17 mouse cellular contexts compared by ENCODE assay signal in the genomic region with DNA sequence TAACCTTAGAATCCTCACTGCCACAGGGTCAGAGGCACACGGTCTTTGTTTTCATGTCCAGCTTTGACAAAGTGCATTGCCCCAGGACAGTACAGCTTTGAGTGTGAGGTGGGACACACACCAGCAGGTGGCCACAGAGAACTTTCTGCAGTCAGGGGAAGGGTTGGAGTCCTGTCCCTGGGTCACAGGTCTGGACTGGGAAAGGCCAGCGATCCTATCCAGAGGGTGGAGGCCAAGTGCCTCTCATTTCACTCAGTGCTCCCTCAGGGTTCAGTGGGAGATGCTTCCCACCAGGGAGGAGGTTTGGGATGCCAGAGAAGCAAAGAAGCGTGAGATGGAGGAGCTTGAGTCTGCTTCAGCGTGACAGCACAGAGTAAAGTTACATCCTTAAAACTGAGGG. TPM values are rescaled to one million over a fixed set of nuclear protein-coding genes. Genes with fewer than 3 reads are reported as not detected.
DNase-seq lines count a peak whose midpoint lies in the region; ATAC-seq lines count a peak whose summit lies in the region.
"Had no signal": no experiment of that assay in that cellular context is flagged by ENCODE, and none has a peak within 500 bp of the region (broad histone marks: within the 10 kb centered on the region; RNA-seq: fewer than 3 reads in every experiment).

No protein-coding gene starts in this region.

- H3K4me2 ChIP-seq in midbrain, embryonic 15.5 days: no peak overlapping the region
- H3K4me2 ChIP-seq: heart, embryonic 15.5 days; hindbrain, embryonic 15.5 days; limb, embryonic 12.5 days had no signal

- no peak overlapping the region for H3K9ac ChIP-seq in midbrain, embryonic 15.5 days
- H3K9ac ChIP-seq: heart, embryonic 15.5 days; hindbrain, embryonic 15.5 days; limb, embryonic 12.5 days had no signal

- no peaks in the 10 kb centered on the region for H3K27me3 ChIP-seq in midbrain, embryonic 15.5 days (replicated peaks)
- H3K27me3 ChIP-seq: hindbrain, embryonic 15.5 days had no signal

- no peak overlapping the region for H3K27ac ChIP-seq in midbrain, embryonic 15.5 days
- H3K27ac ChIP-seq: heart, embryonic 15.5 days; hindbrain, embryonic 15.5 days; limb, embryonic 12.5 days had no signal

- no peaks in the 10 kb centered on the region for H3K36me3 ChIP-seq in midbrain, embryonic 15.5 days (replicated peaks)
- H3K36me3 ChIP-seq: heart, embryonic 15.5 days; hindbrain, embryonic 15.5 days; limb, embryonic 12.5 days had no signal

- no peak for ATAC-seq in midbrain, embryonic 15.5 days (replicated peaks)

- H3K9me3 ChIP-seq in midbrain, embryonic 15.5 days: no peaks in the 10 kb centered on the region
- H3K9me3 ChIP-seq: heart, embryonic 15.5 days; hindbrain, embryonic 15.5 days; limb, embryonic 12.5 days had no signal

- peak; percentile 76 for DNase-seq in heart, adult 11 months
- DNase-seq in heart, adult 18-20 months: no peak
- peak; percentile 32 to 58 for DNase-seq in kidney, postnatal 4 days
- DNase-seq in kidney, postnatal 14 days: no peak
- DNase-seq in 3T3-L1 (ENCODE audit: low read depth, low spot score): peak; percentile 25
- DNase-seq in ZHBTc4 (ENCODE audit: low read depth, low spot score): peak; percentile 16
- no peak for DNase-seq in MN1 (ENCODE audit: low spot score)
- DNase-seq: adrenal gland, adult 2 months; cerebellum, postnatal 36 days; gastrocnemius, postnatal 14 days; layer of hippocampus, postnatal 36 days; right cerebral cortex, postnatal 25 days; thymus, postnatal 25 days had no signal

- no peak overlapping the region for H3K4me3 ChIP-seq in midbrain, embryonic 15.5 days
- H3K4me3 ChIP-seq: heart, embryonic 15.5 days; hindbrain, embryonic 15.5 days; limb, embryonic 12.5 days had no signal

- WGBS in midbrain, embryonic 15.5 days: 45% methylated on average over 4 of the region's 4 CpGs

- H3K4me1 ChIP-seq in midbrain, embryonic 15.5 days: no peaks in the 10 kb centered on the region
- H3K4me1 ChIP-seq: heart, embryonic 15.5 days; hindbrain, embryonic 15.5 days; limb, embryonic 12.5 days had no signal

RNA-seq across cellular contexts. Expression of a gene that starts 5.8 kb away (rescaled TPM):
- total RNA-seq in heart, adult 18-20 months (2021): 10 to 100 TPM; 36.6 to 43.8 TPM
- polyA plus RNA-seq in midbrain, embryonic 15.5 days (2015; fragmentation: Nextera tagmentation; extraction: Ambion mirVana): 1.4 and 2.3 TPM in 2 replicates

RNA-seq across cellular contexts. Expression of a gene that starts 13.0 kb away (rescaled TPM):
- 1 to 10 TPM in 1 of 2 experiments, under 1 TPM in 1; 0.77 to 5.7 TPM for total RNA-seq in heart, adult 18-20 months (2021)
- 0.06 and 0.18 TPM in 2 replicates for polyA plus RNA-seq in midbrain, embryonic 15.5 days (2015; fragmentation: Nextera tagmentation; extraction: Ambion mirVana)
- polyA plus RNA-seq: limb, embryonic 12.5 days had no signal

RNA-seq across cellular contexts. Expression of a gene that starts 36.0 kb away (rescaled TPM):
- 10 to 100 TPM; 52.0 to 53.2 TPM for total RNA-seq in heart, adult 18-20 months (2021)
- polyA plus RNA-seq in midbrain, embryonic 15.5 days (2015; fragmentation: Nextera tagmentation; extraction: Ambion mirVana): 0.30 and 0.61 TPM in 2 replicates
- polyA plus RNA-seq: limb, embryonic 12.5 days had no signal

RNA-seq across cellular contexts. Expression of a gene that starts 48.3 kb away (rescaled TPM):
- total RNA-seq in heart, adult 18-20 months (2021): 10 to 100 TPM; 25.3 to 33.3 TPM
- 1.7 and 2.2 TPM in 2 replicates for polyA plus RNA-seq in midbrain, embryonic 15.5 days (2015; fragmentation: Nextera tagmentation; extraction: Ambion mirVana)

RNA-seq across cellular contexts. Expression of a gene that starts 54.0 kb away (rescaled TPM):
- 10 to 100 TPM; 54.9 to 60.2 TPM for total RNA-seq in heart, adult 18-20 months (2021)
- polyA plus RNA-seq in midbrain, embryonic 15.5 days (2015; fragmentation: Nextera tagmentation; extraction: Ambion mirVana): 2.9 and 3.1 TPM in 2 replicates

Comparison
In these comparisons a context has a peak if more than half of its experiments do, and no peak if none do; other contexts are left out.
1. DNase-seq: peak in heart, adult 11 months (single experiment), kidney, postnatal 4 days (2 of 2), 3T3-L1 (single experiment) and ZHBTc4 (single experiment); none in heart, adult 18-20 months (0 of 2), kidney, postnatal 14 days (single experiment) and MN1 (single experiment).